Mouse (Mus musculus) left cerebral cortex, adult 2 months (tissue): Measurements from ENCODE around the gene Entpd6. TPM values are rescaled to one million over a fixed set of nuclear protein-coding genes. Genes with fewer than 3 reads are reported as not detected.

ENCODE experiments used
- DNase-seq, 2 experiments: peaks; one replicate each; pipeline ENCODE4 v3.0.0; 2021 to 2022; ENCODE audit warnings: low spot score in 2 of 2, mixed read lengths in 1 of 2; ENCODE audit errors: extremely low spot score in 1 of 2
- H3K27ac ChIP-seq: fragments of 200-600 bp; 2 replicates; pipeline ENCODE4 v1.8.1; 2022
- H3K4me3 ChIP-seq: fragments of 200-600 bp; 2 replicates; pipeline ENCODE4 v1.8.1; 2022
- CTCF ChIP-seq: fragments of 200-600 bp; IDR thresholded peaks from 2 replicates; pipeline ENCODE4 v1.8.1; 2022; ENCODE audit warnings: antibody characterized with exemption, mild to moderate bottlenecking, moderate library complexity
- intact Hi-C: fragments of 180-260 bp; cut with DNase I; formaldehyde crosslinking; loops from one replicate; pipeline ENCODE4 v1.15.1; 2025
- total RNA-seq, 2 experiments: library from RNA; stranded (reverse); gene quantifications; 2 replicates each; pipeline ENCODE4 v1.2.3; 2021

The Entpd6 gene
- total RNA-seq, 2 experiments from 2014 or later, result 46.5 to 51.5 TPM

- peak; percentile 61 to 72 for DNase-seq
- TF ChIP-seq CTCF, result peak; percentile 31
- intact Hi-C loops, result loop anchor here (5.0 kb wide), 1 partner anchor 112 kb away; no protein-coding TSS in a partner anchor
- Histone ChIP-seq H3K4me3 (peak overlapping the region; percentile 82), H3K27ac (peak overlapping the region; percentile 68)
Observed at GRCm38 (mm10) chr2:150788768-150789550, 40.1 kb downstream of the Entpd6 start.

GRCm38 (mm10) chr2:150793320-150793719 lies 44.5 kb downstream of the Entpd6 start:
- no peak overlapping the region for H3K27ac ChIP-seq
- intact Hi-C loops, result no loop called here
- TF ChIP-seq CTCF, result no peak
- no peak for DNase-seq
- no peak overlapping the region for H3K4me3 ChIP-seq

DNA sequence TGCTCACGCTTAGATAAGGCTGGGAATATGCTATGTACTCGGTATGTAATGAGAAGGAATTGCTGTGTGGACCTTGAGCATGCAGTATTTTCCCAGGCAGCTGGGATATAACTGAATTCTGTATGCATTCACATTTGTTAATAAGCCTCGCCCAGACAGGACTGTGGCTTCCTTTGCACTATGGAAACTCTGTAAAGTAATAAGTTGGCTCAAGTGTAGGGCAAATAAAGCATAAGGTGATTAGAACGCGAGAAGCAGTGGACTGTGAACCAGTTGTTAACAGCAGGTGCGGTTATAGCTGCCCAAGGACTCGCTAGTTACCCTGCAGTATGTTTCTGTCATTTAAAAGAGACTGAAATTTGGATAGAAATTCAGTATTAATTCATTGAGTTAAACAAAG lies 49.2 kb downstream of the Entpd6 start:
- intact Hi-C loops, result loop anchor here (5.0 kb wide), 1 partner anchor 191 kb away; the partner anchor contains the start of gene Apmap
- H3K4me3 ChIP-seq, result no peak overlapping the region
- no peak for DNase-seq
- H3K27ac ChIP-seq, result no peak overlapping the region
- TF ChIP-seq CTCF, result no peak

GRCm38 (mm10) chr2:150800616-150801015 lies 51.8 kb downstream of the Entpd6 start:
- intact Hi-C loops, result no loop called here
- DNase-seq, result no peak
- Histone ChIP-seq H3K27ac (no peak overlapping the region), H3K4me3 (no peak overlapping the region)
- no peak for TF ChIP-seq CTCF

- intact Hi-C loops, result no loop called here
- Histone ChIP-seq H3K27ac (no peak overlapping the region), H3K4me3 (no peak overlapping the region)
- DNase-seq, result no peak
- peak; percentile 60 for TF ChIP-seq CTCF
Observed at GRCm38 (mm10) chr2:150803035-150803434, 54.2 kb downstream of the Entpd6 start.

DNA sequence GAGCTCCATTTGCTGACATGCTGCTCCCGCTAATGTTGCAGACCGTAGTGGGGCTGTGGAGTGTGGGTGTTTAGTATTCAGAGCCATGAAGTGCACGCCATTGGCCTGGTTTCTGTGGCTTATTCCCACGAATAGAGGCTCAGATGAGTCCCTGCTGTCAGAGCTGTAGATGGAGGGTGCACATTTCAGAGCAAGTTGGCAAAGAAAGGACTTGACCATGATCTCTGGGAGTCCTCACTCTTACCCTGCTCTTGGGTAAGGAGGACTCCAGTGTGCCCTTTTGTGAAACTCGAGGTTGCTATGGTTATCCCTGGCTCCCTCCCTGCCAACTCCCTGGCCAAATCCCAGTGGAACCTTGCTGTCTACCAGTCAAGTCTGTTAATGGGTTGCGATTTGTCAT lies 59.5 kb downstream of the Entpd6 start:
- TF ChIP-seq CTCF, result no peak
- Histone ChIP-seq H3K4me3 (no peak overlapping the region), H3K27ac (no peak overlapping the region)
- no peak for DNase-seq
- intact Hi-C loops, result loop anchor here (5.0 kb wide), 1 partner anchor 194 kb away; no protein-coding TSS in a partner anchor

DNA sequence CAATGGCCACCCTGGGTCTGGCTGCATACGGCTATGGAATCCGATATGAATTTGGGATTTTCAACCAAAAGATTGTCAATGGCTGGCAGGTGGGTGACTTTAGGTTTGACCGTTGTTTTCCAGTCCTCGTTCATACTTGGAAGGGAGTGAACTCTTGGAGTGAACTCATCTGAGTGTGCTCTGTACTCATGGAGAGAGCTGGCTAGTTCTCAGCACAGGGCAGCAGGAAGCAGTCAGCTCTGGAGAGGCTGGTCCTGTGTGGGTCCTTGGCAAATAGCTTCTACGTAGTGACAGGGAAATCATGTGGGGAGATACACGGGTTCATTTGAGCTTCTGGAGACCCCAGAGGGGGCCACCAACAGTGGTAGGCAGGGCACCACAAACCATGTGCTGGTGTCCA lies 60.0 kb downstream of the Entpd6 start:
- H3K27ac ChIP-seq, result no peak overlapping the region
- TF ChIP-seq CTCF, result no peak
- intact Hi-C loops, result loop anchor here (5.0 kb wide), 1 partner anchor 193 kb away; no protein-coding TSS in a partner anchor
- H3K4me3 ChIP-seq, result no peak overlapping the region
- no peak for DNase-seq

DNA sequence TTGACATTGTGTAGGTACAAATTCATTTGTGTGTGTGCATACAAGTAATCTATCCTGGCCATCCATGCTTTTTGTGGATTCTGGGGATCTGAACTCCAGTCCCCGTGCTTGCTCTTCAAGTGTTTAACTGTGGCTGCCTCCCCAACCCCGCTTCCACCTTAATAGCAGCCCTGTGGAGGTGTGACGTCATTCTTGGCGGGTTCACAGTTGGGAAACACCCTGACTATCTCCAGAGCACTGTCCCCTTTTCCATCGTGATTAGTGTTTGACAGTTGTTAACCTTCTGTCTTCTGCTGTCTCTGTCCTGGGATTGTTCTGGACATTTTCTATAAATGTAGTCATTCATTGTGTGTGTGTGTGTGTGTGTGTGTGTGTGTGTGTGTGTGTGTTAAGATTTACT lies 61.8 kb downstream of the Entpd6 start:
- no peak overlapping the region for H3K27ac ChIP-seq
- no peak overlapping the region for H3K4me3 ChIP-seq
- intact Hi-C loops, result no loop called here
- no peak for TF ChIP-seq CTCF
- DNase-seq, result no peak

DNA sequence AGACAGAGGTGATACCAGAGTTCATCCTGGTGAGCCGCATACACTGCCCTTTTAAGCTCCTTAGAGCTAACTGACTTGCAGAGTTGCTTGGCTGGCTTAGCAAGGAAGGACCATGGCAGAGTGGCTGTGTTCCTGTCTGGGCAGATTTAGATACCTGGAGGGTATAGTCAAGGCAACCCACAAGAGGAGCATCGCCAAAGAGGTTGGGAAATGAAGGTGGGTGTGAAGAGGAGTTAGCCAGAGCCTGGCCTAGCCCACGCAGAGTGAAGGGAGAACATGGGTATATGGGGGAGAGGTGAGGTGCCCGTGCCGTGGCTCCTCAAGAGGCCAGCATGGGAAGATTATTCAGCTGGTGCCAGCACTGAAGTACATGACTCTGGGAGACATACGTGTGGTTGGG lies 64.0 kb downstream of the Entpd6 start:
- TF ChIP-seq CTCF, result no peak
- DNase-seq, result no peak
- no peak overlapping the region for H3K27ac ChIP-seq
- intact Hi-C loops, result no loop called here
- no peak overlapping the region for H3K4me3 ChIP-seq

- intact Hi-C loops, result no loop called here
- TF ChIP-seq CTCF, result no peak
- no peak overlapping the region for H3K27ac ChIP-seq
- no peak overlapping the region for H3K4me3 ChIP-seq
- no peak for DNase-seq
Observed at GRCm38 (mm10) chr2:150816676-150817402, 68.0 kb downstream of the Entpd6 start.

DNA sequence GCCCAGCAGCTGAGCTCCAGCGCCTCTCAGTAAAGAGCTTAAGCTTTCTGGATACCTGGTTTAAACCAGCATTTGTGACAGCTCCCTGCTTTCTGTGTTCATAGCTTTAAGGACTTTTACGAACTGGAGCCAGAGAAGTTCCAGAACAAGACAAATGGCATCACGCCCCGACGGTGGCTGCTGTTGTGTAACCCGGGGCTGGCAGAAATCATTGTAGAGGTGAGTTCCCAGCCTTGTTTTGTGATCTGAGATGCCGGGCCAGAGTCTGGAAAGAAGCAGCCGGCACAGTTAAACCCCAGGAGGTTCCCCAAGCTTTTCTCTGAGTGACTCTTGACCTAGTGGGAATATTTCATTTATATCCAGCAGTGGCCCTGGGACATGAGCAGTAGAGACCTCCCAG lies 69.9 kb downstream of the Entpd6 start:
- no peak for DNase-seq
- no peak overlapping the region for H3K27ac ChIP-seq
- H3K4me3 ChIP-seq, result no peak overlapping the region
- no peak for TF ChIP-seq CTCF
- intact Hi-C loops, result no loop called here

- Histone ChIP-seq H3K27ac (no peak overlapping the region), H3K4me3 (no peak overlapping the region)
- DNase-seq, result no peak
- intact Hi-C loops, result no loop called here
- TF ChIP-seq CTCF, result no peak
Observed at GRCm38 (mm10) chr2:150820720-150821119, 71.9 kb downstream of the Entpd6 start.

Other genes starting within 250 kb of the Entpd6 start
- not detected for gene Cst7, start 178.6 kb upstream of the Entpd6 start, total RNA-seq
- gene Apmap, start 140.5 kb upstream of the Entpd6 start, total RNA-seq, result 10 to 100 TPM; 49.5 to 56.7 TPM
- 10 to 100 TPM; 18.5 to 21.5 TPM for gene Acss1, start 80.5 kb upstream of the Entpd6 start, total RNA-seq
- under 1 TPM in 1 of 2 experiments, not detected in 1; 0.11 TPM for gene Vsx1, start 59.7 kb upstream of the Entpd6 start, total RNA-seq
- gene Pygb, start 37.7 kb downstream of the Entpd6 start, total RNA-seq, result 100 to 1,000 TPM; 126 to 127 TPM
- gene Abhd12, start 155.7 kb downstream of the Entpd6 start, total RNA-seq, result 100 to 1,000 TPM; 298 to 305 TPM
- 1 to 10 TPM in 1 of 2 experiments, under 1 TPM in 1; 0.65 to 1.6 TPM for gene Gins1, start 156.4 kb downstream of the Entpd6 start, total RNA-seq